Mouse (Mus musculus): ENCODE measurements at regions not wholly inside any gene's neighbourhood (a gene's known extent, or its start where the extent isn't known, plus 50 kb on each side); places are given as distances from the start of the nearest gene placed in this dataset.
"Not testable (repeated sequence)": the region's sequence is repeated elsewhere in the genome, so short reads cannot be mapped to it uniquely, and the experiment has no call there.

GRCm38 (mm10) chr3:6135754-6136153 lies 385.1 kb downstream of the Gm8797 start:
- not testable (repeated sequence) for DNase-seq

DNA sequence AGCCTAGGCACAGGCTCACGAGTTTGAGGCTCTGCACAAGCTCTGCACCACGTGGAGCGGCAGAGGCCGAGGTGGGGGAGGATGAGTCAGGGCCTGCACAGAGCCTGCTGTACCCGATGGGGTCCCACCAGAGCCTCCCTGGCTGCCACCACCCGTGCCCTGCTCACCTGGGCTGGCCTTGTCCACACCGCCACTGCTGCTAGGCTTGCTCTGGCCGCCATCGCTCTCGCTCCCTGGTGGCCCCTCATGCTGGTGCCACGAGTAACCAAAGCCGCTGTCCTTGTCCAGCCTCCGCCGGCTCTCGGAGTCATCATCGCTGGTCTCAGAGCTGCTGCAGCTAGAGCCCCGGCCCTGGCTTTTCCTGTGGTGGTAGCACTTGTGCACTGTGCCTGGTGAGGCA lies 386.8 kb downstream of the Gm8797 start:
- no peak for DNase-seq

- DNase-seq, result no peak
These were observed 423.2 kb downstream of the Gm8797 start for GRCm38 (mm10) chr3:6173775-6174174.

GRCm38 (mm10) chr3:6182533-6182932 lies 431.9 kb downstream of the Gm8797 start:
- no peak for DNase-seq

DNA sequence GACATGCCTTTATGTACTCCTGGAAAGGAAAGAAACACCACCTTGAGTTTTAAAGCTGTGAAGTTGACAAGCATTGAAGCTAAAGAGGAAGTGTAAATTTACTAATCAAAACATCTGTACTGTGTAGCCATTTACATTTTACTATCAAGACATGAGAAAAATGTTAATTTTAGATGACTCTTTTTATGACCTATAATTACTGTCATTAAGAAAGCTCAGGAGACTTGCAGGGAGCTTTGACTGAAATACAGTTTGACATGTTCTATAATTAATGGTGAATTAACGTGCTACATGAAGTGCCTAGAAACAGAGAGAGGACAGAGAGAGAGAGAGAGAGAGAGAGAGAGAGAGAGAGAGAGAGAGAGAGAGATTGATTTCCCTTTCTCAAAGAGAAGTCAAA lies 432.8 kb downstream of the Gm8797 start:
- DNase-seq, result no peak

DNA sequence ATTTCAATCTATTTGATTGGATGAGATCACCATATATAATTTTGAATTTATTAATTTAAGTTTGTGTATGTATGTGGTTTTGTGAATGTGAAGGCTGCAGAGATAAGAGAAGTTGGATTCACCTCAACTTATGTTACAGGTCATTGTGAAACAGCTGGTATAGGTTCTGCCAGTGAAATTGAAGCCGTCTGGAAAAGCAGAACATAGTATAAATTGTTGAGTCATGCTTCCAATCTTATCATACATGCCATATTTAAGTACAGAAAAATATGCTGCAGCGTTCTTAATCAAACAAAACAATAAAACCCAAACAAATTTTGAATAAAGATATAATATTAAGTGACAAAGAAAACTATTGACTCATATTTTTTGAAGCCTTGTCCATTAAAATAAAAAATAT lies 415.6 kb downstream of the 1700008P02Rik start:
- no peak for DNase-seq

- DNase-seq, result no peak
These were observed 391.6 kb downstream of the 1700008P02Rik start for GRCm38 (mm10) chr3:6228685-6229084.

Small RNA genes in the stretch of these regions (microRNA-seq; reads per million reads assigned to microRNA genes)
- gene Gm25144 (0 reads per million in 2 experiments), gene Gm25352 (0 reads per million in 2 experiments)
